Mouse (Mus musculus): ENCODE results near the gene Rasgrp2. TPM values are rescaled to one million over a fixed set of nuclear protein-coding genes. Genes with fewer than 3 reads are reported as not detected.
A peak's percentile ranks its signal among the peaks of the same experiment; 100 is the strongest.

The Rasgrp2 gene
- polyA plus RNA-seq (2014; fragmentation: Nextera tagmentation; extraction: Ambion mirVana), result 89.2 and 111 TPM in 2 replicates

DNA sequence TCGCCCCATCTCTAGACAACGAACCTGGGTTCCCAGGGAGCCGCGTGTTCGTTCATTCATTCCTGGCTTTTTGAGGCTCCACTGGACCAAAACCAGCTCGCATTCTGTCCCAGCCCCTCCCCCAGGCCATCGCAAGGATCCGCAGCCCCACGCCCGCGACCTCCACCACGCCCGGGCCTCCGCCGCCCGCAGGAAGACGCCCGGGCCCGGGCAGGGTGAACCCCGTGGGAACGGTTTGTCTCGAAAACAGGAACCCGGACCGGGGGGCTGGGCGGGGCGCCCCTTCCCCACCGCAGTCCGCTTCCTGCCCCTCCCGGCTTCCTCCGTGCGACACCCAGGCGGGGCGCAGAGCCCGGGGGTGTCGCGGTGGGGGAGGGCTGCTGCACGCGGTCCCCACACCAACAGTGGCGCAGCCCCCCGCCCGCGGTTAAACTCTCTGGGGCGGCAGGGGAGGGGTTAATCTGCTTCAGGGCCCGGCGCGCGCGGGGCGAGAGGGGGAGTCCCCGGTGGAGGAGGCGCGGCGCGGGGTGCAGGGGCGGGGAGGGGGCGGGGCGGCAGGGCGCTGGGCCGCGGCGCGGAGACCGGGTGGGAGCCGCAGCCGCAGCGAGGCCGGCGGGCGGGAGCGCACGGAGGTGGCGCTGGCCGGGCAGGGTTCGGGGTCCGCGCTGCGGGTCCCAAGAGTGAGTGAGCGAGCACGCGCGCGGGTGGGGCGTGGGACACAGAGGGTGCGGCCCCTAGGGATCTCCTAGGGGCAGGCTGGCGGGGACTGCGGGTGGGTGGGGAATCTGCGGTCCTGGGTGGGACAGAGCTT, at the start of gene Rasgrp2:
Gene Rasgrp2 (plus strand): TSS at position 56 of the 811 bp plus-strand sequence.
- 1% methylated on average over 62 of the region's 87 CpGs for WGBS
- ATAC-seq (ENCODE audit: low FRiP score), result peak; percentile 19; the same call in 1 of the 2 replicates

GRCm38 (mm10) chr19:6351431-6352106, 47.6 kb upstream of the Rasgrp2 start:
- Histone ChIP-seq H3K27ac (no peak overlapping the region), H3K9me3 (ENCODE audit: control insufficient read depth, low read length) (no peaks in the 10 kb centered on the region), H3K9ac (no peak overlapping the region), H3K36me3 (replicated peaks; ENCODE audit: control insufficient read depth, insufficient read depth) (peaks cover 53% of the 10 kb centered on the region), H3K4me3 (replicated peaks; ENCODE audit: low read length) (no peak overlapping the region), H3K27me3 (ENCODE audit: control insufficient read depth, insufficient read depth, low read length) (no peaks in the 10 kb centered on the region), H3K4me2 (replicated peaks) (no peak overlapping the region), H3K4me1 (replicated peaks; ENCODE audit: control insufficient read depth, insufficient read depth, low read length) (no peaks in the 10 kb centered on the region; the same call in 1 of the 2 replicates)
- ATAC-seq (ENCODE audit: low FRiP score) (no peak), DNase-seq (ENCODE audit: low spot score) (no peak)
- whole genome bisulfite sequencing, result 67% methylated on average over 14 of the region's 14 CpGs

More for the DNA sequence above, at the start of gene Rasgrp2:
- DNase-seq (ENCODE audit: low spot score), result peak; percentile 46
- H3K4me2 ChIP-seq (replicated peaks), result peak within 1 kb of the TSS; percentile 99
- H3K27me3 ChIP-seq (ENCODE audit: control insufficient read depth, insufficient read depth, low read length), result peaks cover 24% of the 10 kb centered on the region
- H3K4me3 ChIP-seq (replicated peaks; ENCODE audit: low read length), result peak within 1 kb of the TSS; percentile 67
- H3K9me3 ChIP-seq (ENCODE audit: control insufficient read depth, low read length), result no peaks in the 10 kb centered on the region
- H3K36me3 ChIP-seq (replicated peaks; ENCODE audit: control insufficient read depth, insufficient read depth), result no peaks in the 10 kb centered on the region
- peak within 1 kb of the TSS; percentile 81 for H3K9ac ChIP-seq
- peaks cover 28% of the 10 kb centered on the region for H3K4me1 ChIP-seq (replicated peaks; ENCODE audit: control insufficient read depth, insufficient read depth, low read length)
- H3K27ac ChIP-seq, result peak within 1 kb of the TSS; percentile 64

DNA sequence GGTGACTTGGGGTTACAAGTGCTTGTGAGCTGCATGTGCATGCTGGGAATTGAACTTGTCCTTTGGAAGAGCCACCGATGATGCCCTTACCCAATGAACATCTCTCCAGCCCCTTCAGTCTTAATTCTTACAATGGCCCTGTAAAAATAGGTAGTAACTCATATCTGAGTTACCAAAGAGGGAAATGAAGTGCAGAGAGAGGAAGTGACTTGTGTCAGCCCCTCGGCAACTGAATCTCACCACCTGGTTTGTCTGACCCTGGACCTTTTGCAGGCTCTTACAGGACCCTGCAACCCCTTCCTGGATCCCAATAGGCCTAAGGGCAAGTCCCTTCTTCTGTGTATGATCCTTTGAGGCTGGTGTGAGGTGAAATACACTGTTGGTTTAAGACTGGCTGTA, 47.0 kb upstream of the Rasgrp2 start:
- 94% methylated on average over 2 of the region's 2 CpGs for WGBS

DNA sequence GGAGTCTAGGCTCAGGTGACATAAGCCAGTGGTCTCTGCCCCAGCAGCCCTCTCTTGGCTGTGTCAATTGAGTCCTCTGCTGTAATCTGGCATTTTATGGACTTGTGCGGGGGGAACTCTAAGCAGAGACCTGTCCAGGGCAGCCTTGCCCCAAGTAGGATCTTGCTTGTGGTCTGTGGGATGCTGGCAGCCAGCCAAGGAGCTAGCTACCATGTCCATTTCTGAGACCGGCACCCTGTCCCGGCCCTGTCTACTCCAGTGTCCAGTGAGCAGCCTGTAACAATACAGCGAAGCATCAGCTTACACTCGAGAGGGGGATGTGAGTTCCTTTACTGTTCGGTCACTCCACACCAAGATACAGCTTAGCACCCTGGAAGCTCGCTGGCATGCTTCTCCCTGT, 45.1 kb upstream of the Rasgrp2 start:
- no peak for ATAC-seq (ENCODE audit: low FRiP score)
- WGBS, result 78% methylated on average over 7 of the region's 7 CpGs
- H3K4me2 ChIP-seq (replicated peaks), result no peak overlapping the region

More for the DNA sequence above, 47.0 kb upstream of the Rasgrp2 start:
- Histone ChIP-seq H3K4me3 (replicated peaks; ENCODE audit: low read length) (no peak overlapping the region), H3K4me2 (replicated peaks) (no peak overlapping the region), H3K9ac (no peak overlapping the region), H3K9me3 (ENCODE audit: control insufficient read depth, low read length) (no peaks in the 10 kb centered on the region), H3K27ac (no peak overlapping the region), H3K36me3 (replicated peaks; ENCODE audit: control insufficient read depth, insufficient read depth) (peaks cover 48% of the 10 kb centered on the region), H3K27me3 (ENCODE audit: control insufficient read depth, insufficient read depth, low read length) (no peaks in the 10 kb centered on the region), H3K4me1 (replicated peaks; ENCODE audit: control insufficient read depth, insufficient read depth, low read length) (no peaks in the 10 kb centered on the region; the same call in 1 of the 2 replicates)
- DNase-seq (ENCODE audit: low spot score), result no peak
- ATAC-seq (ENCODE audit: low FRiP score), result no peak

DNA sequence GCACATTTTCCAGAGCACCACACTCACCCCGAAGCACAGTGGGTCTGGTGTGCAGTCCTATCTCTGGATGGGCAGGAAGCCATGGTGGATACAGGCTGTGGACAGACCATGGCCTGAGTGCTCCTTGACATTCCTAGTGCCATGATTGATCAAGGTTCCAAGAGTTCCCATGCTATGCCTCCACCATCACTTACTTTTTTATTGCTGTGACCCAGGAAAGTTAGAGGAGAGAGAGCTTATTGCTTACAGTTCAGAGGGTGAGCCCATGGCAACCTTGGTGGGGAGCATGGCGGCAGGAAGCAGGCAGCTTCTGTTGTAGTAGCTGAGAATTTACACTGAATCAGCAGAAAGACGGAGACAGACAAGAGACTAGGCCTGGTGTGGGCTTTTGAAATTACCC, 37.8 kb upstream of the Rasgrp2 start:
- H3K4me1 ChIP-seq (replicated peaks; ENCODE audit: control insufficient read depth, insufficient read depth, low read length), result peaks cover 19% of the 10 kb centered on the region
- H3K27ac ChIP-seq, result no peak overlapping the region
- peaks cover 18% of the 10 kb centered on the region for H3K36me3 ChIP-seq (replicated peaks; ENCODE audit: control insufficient read depth, insufficient read depth)
- no peak for ATAC-seq (ENCODE audit: low FRiP score)
- no peaks in the 10 kb centered on the region for H3K9me3 ChIP-seq (ENCODE audit: control insufficient read depth, low read length)
- no peak overlapping the region for H3K4me2 ChIP-seq (replicated peaks)
- H3K27me3 ChIP-seq (ENCODE audit: control insufficient read depth, insufficient read depth, low read length), result no peaks in the 10 kb centered on the region
- no peak for DNase-seq (ENCODE audit: low spot score)
- 93% methylated on average over 3 of the region's 3 CpGs for WGBS
- H3K4me3 ChIP-seq (replicated peaks; ENCODE audit: low read length), result no peak overlapping the region
- no peak overlapping the region for H3K9ac ChIP-seq

More for the DNA sequence above, 45.1 kb upstream of the Rasgrp2 start:
- Histone ChIP-seq H3K4me1 (replicated peaks; ENCODE audit: control insufficient read depth, insufficient read depth, low read length) (no peaks in the 10 kb centered on the region), H3K4me3 (replicated peaks; ENCODE audit: low read length) (no peak overlapping the region), H3K27ac (no peak overlapping the region), H3K9ac (no peak overlapping the region), H3K27me3 (ENCODE audit: control insufficient read depth, insufficient read depth, low read length) (no peaks in the 10 kb centered on the region), H3K36me3 (replicated peaks; ENCODE audit: control insufficient read depth, insufficient read depth) (peaks cover 35% of the 10 kb centered on the region), H3K9me3 (ENCODE audit: control insufficient read depth, low read length) (no peaks in the 10 kb centered on the region)
- DNase-seq (ENCODE audit: low spot score), result no peak

GRCm38 (mm10) chr19:6363091-6363410, 36.1 kb upstream of the Rasgrp2 start:
- Histone ChIP-seq H3K27me3 (ENCODE audit: control insufficient read depth, insufficient read depth, low read length) (no peaks in the 10 kb centered on the region), H3K27ac (peak overlapping the region; percentile 97), H3K9me3 (ENCODE audit: control insufficient read depth, low read length) (no peaks in the 10 kb centered on the region), H3K4me2 (replicated peaks) (peak overlapping the region; percentile 57), H3K9ac (peak overlapping the region; percentile 56), H3K4me3 (replicated peaks; ENCODE audit: low read length) (peak overlapping the region; percentile 94), H3K4me1 (replicated peaks; ENCODE audit: control insufficient read depth, insufficient read depth, low read length) (peaks cover 19% of the 10 kb centered on the region), H3K36me3 (replicated peaks; ENCODE audit: control insufficient read depth, insufficient read depth) (peaks cover 36% of the 10 kb centered on the region)
- 0 out of 2 replicates have a peak, but pooled peaks have one; percentile 1 for ATAC-seq (ENCODE audit: low FRiP score)
- WGBS, result under 1% methylated on average over 11 of the region's 11 CpGs
- DNase-seq (ENCODE audit: low spot score), result no peak

DNA sequence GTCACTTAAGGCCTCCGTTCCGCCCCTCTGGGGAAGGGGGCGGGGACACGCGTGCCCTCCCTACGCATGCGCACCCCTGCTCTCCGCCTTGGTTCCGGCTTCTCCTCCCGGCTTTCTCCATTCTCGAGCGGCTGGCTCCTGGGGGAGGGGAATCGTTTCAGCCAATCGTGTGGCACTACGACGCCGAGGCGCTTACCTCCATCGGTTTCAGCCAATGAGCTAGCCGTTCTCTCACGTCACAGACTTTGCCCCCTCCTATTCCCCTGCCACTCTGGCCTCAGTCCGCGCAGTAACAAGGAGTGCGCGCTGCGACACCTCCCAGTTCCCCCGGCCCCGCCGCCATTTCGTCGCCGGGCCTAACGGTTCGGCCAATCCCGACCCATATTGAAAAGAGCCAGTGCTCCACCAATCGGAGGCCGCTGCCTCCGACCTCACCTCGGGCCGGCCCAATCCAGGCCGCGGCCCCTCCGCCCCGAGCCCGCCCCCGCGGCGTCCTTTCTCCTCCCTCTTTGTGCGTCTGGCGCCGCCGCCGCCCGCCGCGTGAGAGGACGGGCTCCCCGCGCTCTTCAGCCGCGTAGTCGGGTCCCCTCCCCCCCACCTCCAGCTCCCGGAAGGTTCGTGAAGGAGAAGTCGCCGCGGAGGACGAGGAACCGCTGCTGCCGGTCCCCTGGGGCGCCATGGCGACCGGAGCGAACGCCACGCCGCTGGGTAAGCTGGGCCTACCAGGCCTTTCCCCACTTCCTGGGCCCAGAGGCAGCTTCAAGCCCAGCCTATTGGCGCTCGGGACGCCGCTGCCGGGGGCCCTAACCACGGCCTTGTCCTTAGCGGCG, 35.5 kb upstream of the Rasgrp2 start, which contains the start of gene Sf1:
Gene Sf1 (plus strand): TSS at position 280 of the 830 bp plus-strand sequence.
- DNase-seq (ENCODE audit: low spot score) (peak; percentile 98), ATAC-seq (ENCODE audit: low FRiP score) (peak; percentile 99)
- WGBS, result under 1% methylated on average over 85 of the region's 85 CpGs
- Histone ChIP-seq H3K36me3 (replicated peaks; ENCODE audit: control insufficient read depth, insufficient read depth) (peaks cover 41% of the 10 kb centered on the region), H3K9ac (peak within 1 kb of the TSS; percentile 95), H3K27ac (peak within 1 kb of the TSS; percentile 97), H3K27me3 (ENCODE audit: control insufficient read depth, insufficient read depth, low read length) (no peaks in the 10 kb centered on the region), H3K4me1 (replicated peaks; ENCODE audit: control insufficient read depth, insufficient read depth, low read length) (peaks cover 19% of the 10 kb centered on the region), H3K4me2 (replicated peaks) (peak within 1 kb of the TSS; percentile 83), H3K4me3 (replicated peaks; ENCODE audit: low read length) (peak within 1 kb of the TSS; percentile 94), H3K9me3 (ENCODE audit: control insufficient read depth, low read length) (no peaks in the 10 kb centered on the region)

- WGBS, result under 1% methylated on average over 55 of the region's 55 CpGs
- Histone ChIP-seq H3K4me2 (replicated peaks) (peak overlapping the region; percentile 83), H3K9ac (peak overlapping the region; percentile 95), H3K4me1 (replicated peaks; ENCODE audit: control insufficient read depth, insufficient read depth, low read length) (peaks cover 19% of the 10 kb centered on the region), H3K9me3 (ENCODE audit: control insufficient read depth, low read length) (no peaks in the 10 kb centered on the region), H3K36me3 (replicated peaks; ENCODE audit: control insufficient read depth, insufficient read depth) (peaks cover 48% of the 10 kb centered on the region), H3K4me3 (replicated peaks; ENCODE audit: low read length) (peak overlapping the region; percentile 94), H3K27ac (peak overlapping the region; percentile 97), H3K27me3 (ENCODE audit: control insufficient read depth, insufficient read depth, low read length) (no peaks in the 10 kb centered on the region)
- DNase-seq (ENCODE audit: low spot score), result peak; percentile 90
- ATAC-seq (ENCODE audit: low FRiP score), result no peak
These were observed 34.8 kb upstream of the Rasgrp2 start for GRCm38 (mm10) chr19:6364317-6364725.
